Mouse (Mus musculus): ENCODE measurements around the gene Tnik. TPM values are rescaled to one million over a fixed set of nuclear protein-coding genes. Genes with fewer than 3 reads are reported as not detected.

The Tnik gene
- polyA plus RNA-seq, 1 experiment from 2014 or later = 16.9 TPM

GRCm38 (mm10) chr3:28591345-28591744 lies 328.3 kb downstream of the Tnik start:
- H3K4me3 ChIP-seq (replicated peaks; ENCODE audit: low read length) = no peak overlapping the region
- no peak; the same call in 1 of the 2 replicates for ATAC-seq (ENCODE audit: insufficient read depth, low FRiP score)
- H3K4me1 ChIP-seq (ENCODE audit: control insufficient read depth, insufficient read depth, low read length) = no peaks in the 10 kb centered on the region
- no peak overlapping the region for H3K27ac ChIP-seq (ENCODE audit: low read length)
- H3K9ac ChIP-seq (ENCODE audit: low read length) = no peak overlapping the region
- H3K36me3 ChIP-seq (ENCODE audit: control insufficient read depth, insufficient read depth, low read length) = 0 out of 2 replicates have a peak, but pooled peaks cover 2% of the 10 kb centered on the region
- H3K9me3 ChIP-seq (replicated peaks; ENCODE audit: control insufficient read depth, low read length) = no peaks in the 10 kb centered on the region
- H3K4me2 ChIP-seq (ENCODE audit: low read depth, low read length) = no peak overlapping the region
- no peaks in the 10 kb centered on the region for H3K27me3 ChIP-seq (ENCODE audit: control insufficient read depth, insufficient read depth, low read length)
- WGBS = 29% methylated on average over 7 of the region's 7 CpGs

- Histone ChIP-seq H3K9me3 (replicated peaks; ENCODE audit: control insufficient read depth, low read length) (no peaks in the 10 kb centered on the region), H3K4me3 (replicated peaks; ENCODE audit: low read length) (no peak overlapping the region), H3K9ac (ENCODE audit: low read length) (no peak overlapping the region), H3K4me1 (ENCODE audit: control insufficient read depth, insufficient read depth, low read length) (no peaks in the 10 kb centered on the region), H3K4me2 (ENCODE audit: low read depth, low read length) (no peak overlapping the region), H3K27me3 (ENCODE audit: control insufficient read depth, insufficient read depth, low read length) (no peaks in the 10 kb centered on the region), H3K36me3 (ENCODE audit: control insufficient read depth, insufficient read depth, low read length) (0 out of 2 replicates have a peak, but pooled peaks cover 2% of the 10 kb centered on the region), H3K27ac (ENCODE audit: low read length) (no peak overlapping the region)
- 91% methylated on average over 16 of the region's 16 CpGs for WGBS
- no peak for ATAC-seq (ENCODE audit: insufficient read depth, low FRiP score)
Observed at GRCm38 (mm10) chr3:28593922-28594321, 330.9 kb downstream of the Tnik start.

GRCm38 (mm10) chr3:28599476-28599875 lies 336.5 kb downstream of the Tnik start:
- Histone ChIP-seq H3K4me1 (ENCODE audit: control insufficient read depth, insufficient read depth, low read length) (no peaks in the 10 kb centered on the region), H3K9ac (ENCODE audit: low read length) (no peak overlapping the region), H3K9me3 (replicated peaks; ENCODE audit: control insufficient read depth, low read length) (no peaks in the 10 kb centered on the region), H3K4me2 (ENCODE audit: low read depth, low read length) (no peak overlapping the region), H3K27me3 (ENCODE audit: control insufficient read depth, insufficient read depth, low read length) (no peaks in the 10 kb centered on the region), H3K4me3 (replicated peaks; ENCODE audit: low read length) (no peak overlapping the region), H3K36me3 (ENCODE audit: control insufficient read depth, insufficient read depth, low read length) (no peaks in the 10 kb centered on the region), H3K27ac (ENCODE audit: low read length) (no peak overlapping the region)
- ATAC-seq (ENCODE audit: insufficient read depth, low FRiP score) = no peak
- WGBS = 83% methylated on average over 2 of the region's 2 CpGs

GRCm38 (mm10) chr3:28606741-28607140 lies 343.7 kb downstream of the Tnik start:
- 50% methylated on average over 1 of the region's 1 CpGs for WGBS
- no peak overlapping the region for H3K4me3 ChIP-seq (replicated peaks; ENCODE audit: low read length)
- H3K9ac ChIP-seq (ENCODE audit: low read length) = no peak overlapping the region
- H3K9me3 ChIP-seq (replicated peaks; ENCODE audit: control insufficient read depth, low read length) = no peaks in the 10 kb centered on the region
- ATAC-seq (ENCODE audit: insufficient read depth, low FRiP score) = no peak
- H3K4me2 ChIP-seq (ENCODE audit: low read depth, low read length) = no peak overlapping the region
- no peaks in the 10 kb centered on the region for H3K27me3 ChIP-seq (ENCODE audit: control insufficient read depth, insufficient read depth, low read length)
- H3K27ac ChIP-seq (ENCODE audit: low read length) = no peak overlapping the region
- no peaks in the 10 kb centered on the region for H3K4me1 ChIP-seq (ENCODE audit: control insufficient read depth, insufficient read depth, low read length)
- H3K36me3 ChIP-seq (ENCODE audit: control insufficient read depth, insufficient read depth, low read length) = no peaks in the 10 kb centered on the region

- Histone ChIP-seq H3K9me3 (replicated peaks; ENCODE audit: control insufficient read depth, low read length) (no peaks in the 10 kb centered on the region), H3K4me3 (replicated peaks; ENCODE audit: low read length) (no peak overlapping the region), H3K27ac (ENCODE audit: low read length) (no peak overlapping the region), H3K36me3 (ENCODE audit: control insufficient read depth, insufficient read depth, low read length) (no peaks in the 10 kb centered on the region), H3K27me3 (ENCODE audit: control insufficient read depth, insufficient read depth, low read length) (no peaks in the 10 kb centered on the region), H3K4me2 (ENCODE audit: low read depth, low read length) (no peak overlapping the region), H3K9ac (ENCODE audit: low read length) (no peak overlapping the region), H3K4me1 (ENCODE audit: control insufficient read depth, insufficient read depth, low read length) (no peaks in the 10 kb centered on the region)
- ATAC-seq (ENCODE audit: insufficient read depth, low FRiP score) = no peak
- 75% methylated on average over 5 of the region's 5 CpGs for WGBS
Observed at GRCm38 (mm10) chr3:28612330-28612729, 349.3 kb downstream of the Tnik start.

GRCm38 (mm10) chr3:28616386-28616785 lies 353.4 kb downstream of the Tnik start:
- Histone ChIP-seq H3K4me3 (replicated peaks; ENCODE audit: low read length) (no peak overlapping the region), H3K27me3 (ENCODE audit: control insufficient read depth, insufficient read depth, low read length) (no peaks in the 10 kb centered on the region), H3K27ac (ENCODE audit: low read length) (no peak overlapping the region), H3K36me3 (ENCODE audit: control insufficient read depth, insufficient read depth, low read length) (no peaks in the 10 kb centered on the region), H3K9me3 (replicated peaks; ENCODE audit: control insufficient read depth, low read length) (no peaks in the 10 kb centered on the region), H3K4me1 (ENCODE audit: control insufficient read depth, insufficient read depth, low read length) (no peaks in the 10 kb centered on the region), H3K4me2 (ENCODE audit: low read depth, low read length) (no peak overlapping the region), H3K9ac (ENCODE audit: low read length) (no peak overlapping the region)
- ATAC-seq (ENCODE audit: insufficient read depth, low FRiP score) = no peak
- 34% methylated on average over 1 of the region's 1 CpGs for WGBS

GRCm38 (mm10) chr3:28617008-28617627 lies 354.1 kb downstream of the Tnik start:
- Histone ChIP-seq H3K36me3 (ENCODE audit: control insufficient read depth, insufficient read depth, low read length) (no peaks in the 10 kb centered on the region), H3K27ac (ENCODE audit: low read length) (no peak overlapping the region), H3K4me3 (replicated peaks; ENCODE audit: low read length) (no peak overlapping the region), H3K4me2 (ENCODE audit: low read depth, low read length) (no peak overlapping the region), H3K9ac (ENCODE audit: low read length) (no peak overlapping the region), H3K9me3 (replicated peaks; ENCODE audit: control insufficient read depth, low read length) (no peaks in the 10 kb centered on the region), H3K27me3 (ENCODE audit: control insufficient read depth, insufficient read depth, low read length) (no peaks in the 10 kb centered on the region), H3K4me1 (ENCODE audit: control insufficient read depth, insufficient read depth, low read length) (no peaks in the 10 kb centered on the region)
- no peak for ATAC-seq (ENCODE audit: insufficient read depth, low FRiP score)
- 90% methylated on average over 5 of the region's 5 CpGs for WGBS

GRCm38 (mm10) chr3:28621792-28622191 lies 358.8 kb downstream of the Tnik start:
- Histone ChIP-seq H3K36me3 (ENCODE audit: control insufficient read depth, insufficient read depth, low read length) (no peaks in the 10 kb centered on the region; the same call in 1 of the 2 replicates), H3K4me2 (ENCODE audit: low read depth, low read length) (no peak overlapping the region), H3K27me3 (ENCODE audit: control insufficient read depth, insufficient read depth, low read length) (no peaks in the 10 kb centered on the region), H3K9ac (ENCODE audit: low read length) (no peak overlapping the region), H3K4me3 (replicated peaks; ENCODE audit: low read length) (no peak overlapping the region), H3K4me1 (ENCODE audit: control insufficient read depth, insufficient read depth, low read length) (no peaks in the 10 kb centered on the region), H3K27ac (ENCODE audit: low read length) (no peak overlapping the region), H3K9me3 (replicated peaks; ENCODE audit: control insufficient read depth, low read length) (no peaks in the 10 kb centered on the region)
- ATAC-seq (ENCODE audit: insufficient read depth, low FRiP score) = no peak
- WGBS = 70% methylated on average over 2 of the region's 2 CpGs

- H3K9me3 ChIP-seq (replicated peaks; ENCODE audit: control insufficient read depth, low read length) = no peaks in the 10 kb centered on the region
- H3K4me1 ChIP-seq (ENCODE audit: control insufficient read depth, insufficient read depth, low read length) = no peaks in the 10 kb centered on the region
- no peak overlapping the region for H3K4me3 ChIP-seq (replicated peaks; ENCODE audit: low read length)
- no peaks in the 10 kb centered on the region; the same call in none of the 2 replicates for H3K36me3 ChIP-seq (ENCODE audit: control insufficient read depth, insufficient read depth, low read length)
- no peak overlapping the region for H3K4me2 ChIP-seq (ENCODE audit: low read depth, low read length)
- no peak overlapping the region for H3K27ac ChIP-seq (ENCODE audit: low read length)
- H3K9ac ChIP-seq (ENCODE audit: low read length) = no peak overlapping the region
- ATAC-seq (ENCODE audit: insufficient read depth, low FRiP score) = no peak
- H3K27me3 ChIP-seq (ENCODE audit: control insufficient read depth, insufficient read depth, low read length) = no peaks in the 10 kb centered on the region
- 95% methylated on average over 6 of the region's 6 CpGs for WGBS
Observed at GRCm38 (mm10) chr3:28626816-28627215, 363.8 kb downstream of the Tnik start.
